Mouse (Mus musculus) lung, adult 2 months (tissue): ENCODE data around the gene Arid5b.

Experiments used
- CTCF ChIP-seq: fragments of 200-500 bp; IDR thresholded peaks from 2 replicates; pipeline ENCODE4 v1.5.1; 2011; ENCODE audit warnings: mild to moderate bottlenecking, low read length, control low read depth; ENCODE audit not compliant: insufficient read depth
- POLR2A ChIP-seq: fragments of 200-500 bp; IDR thresholded peaks from 2 replicates; pipeline ENCODE4 v1.6.1; 2011; ENCODE audit warnings: low read depth, mild to moderate bottlenecking, control low read depth, low read length, borderline replicate concordance; ENCODE audit errors: extremely low read depth

DNA sequence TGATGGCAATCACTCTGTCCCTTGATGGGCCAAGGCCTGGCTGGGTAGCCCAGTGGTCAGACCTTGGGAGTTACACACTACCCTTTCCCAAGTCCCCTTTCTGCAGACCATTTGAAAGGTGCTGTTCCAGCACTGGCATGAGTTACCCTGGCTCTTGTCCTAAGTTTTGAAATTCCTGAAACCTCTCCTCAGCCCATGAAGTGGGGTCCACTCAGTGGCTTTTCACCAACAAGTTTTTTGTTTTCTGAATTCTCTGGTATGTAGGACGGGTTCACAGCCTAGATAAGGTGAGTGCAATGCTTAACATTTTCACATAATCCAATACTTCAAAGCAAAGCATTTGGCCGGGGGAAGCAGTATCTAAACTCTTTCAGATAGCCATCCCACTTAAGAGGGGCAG, 183.4 kb downstream of the Arid5b start:
- TF ChIP-seq CTCF (no peak), POLR2A (no peak)
